Mouse (Mus musculus): ENCODE results near the gene Slc7a9.

GRCm38 (mm10) chr7:35467856-35468255, 19.3 kb downstream of the Slc7a9 start:
- no peak for TF ChIP-seq POLR2A (IDR thresholded peaks at IDR 0.05; ENCODE audit: borderline replicate concordance, insufficient read depth, low read length)
- TF ChIP-seq CTCF (IDR thresholded peaks at IDR 0.05; ENCODE audit: borderline replicate concordance, insufficient read depth, low read depth, low read length) = no peak
